8 mouse cellular contexts compared by ENCODE assay signal in genomic region chr5:116485069-116485468, GRCm38 (mm10).
DNase-seq lines count a peak whose midpoint lies in the region; ATAC-seq and TF ChIP-seq lines count a peak whose summit lies in the region.

No protein-coding gene starts in this region.

- ATAC-seq in neural tube, embryonic 11.5 days (ENCODE audit: insufficient read depth, low FRiP score, low TSS enrichment), result no peak

- H3K4me3 ChIP-seq in ES-E14 (ENCODE audit: insufficient read depth in 1 of 2, low read depth in 1 of 2, low read length in 2 of 2, poor library complexity in 1 of 2, severe bottlenecking in 1 of 2), result no peak overlapping the region
- H3K4me3 ChIP-seq in limb, embryonic 10.5 days, result no peak overlapping the region
- no peak overlapping the region for H3K4me3 ChIP-seq in neural tube, embryonic 11.5 days (ENCODE audit: low read depth, low read length)

- no peak overlapping the region for H3K9ac ChIP-seq in ES-E14 (ENCODE audit: insufficient read depth, low read depth, low read length, poor library complexity, severe bottlenecking)
- H3K9ac ChIP-seq in neural tube, embryonic 11.5 days (ENCODE audit: low read length), result no peak overlapping the region

- H3K9me3 ChIP-seq in ES-E14 (ENCODE audit: control insufficient read depth, insufficient read depth, low read depth, low read length), result no peaks in the 10 kb centered on the region
- no peaks in the 10 kb centered on the region for H3K9me3 ChIP-seq in limb, embryonic 10.5 days (replicated peaks)
- H3K9me3 ChIP-seq in neural tube, embryonic 11.5 days (ENCODE audit: control insufficient read depth, low read length), result no peaks in the 10 kb centered on the region

- 28% methylated on average over 5 of the region's 5 CpGs for WGBS in limb, embryonic 10.5 days
- whole genome bisulfite sequencing in neural tube, embryonic 11.5 days, result 44% methylated on average over 5 of the region's 5 CpGs

- H3K27me3 ChIP-seq in limb, embryonic 10.5 days (ENCODE audit: low read depth, poor library complexity, severe bottlenecking), result no peaks in the 10 kb centered on the region
- H3K27me3 ChIP-seq in neural tube, embryonic 11.5 days (ENCODE audit: control insufficient read depth, insufficient read depth, low read length), result no peaks in the 10 kb centered on the region

- in situ Hi-C loops in ES-E14 (cut with MboI; ENCODE audit: low sequenced_read_pairs in 2 of 2, unreplicated experiment in 2 of 2), result no loop called here

- H3K4me2 ChIP-seq in neural tube, embryonic 11.5 days (ENCODE audit: low read depth), result no peak overlapping the region

- H3K4me1 ChIP-seq in ES-E14 (ENCODE audit: control insufficient read depth in 2 of 2, insufficient read depth in 2 of 2, low read length in 2 of 2, poor library complexity in 1 of 2), result peaks cover 3 to 6% of the 10 kb centered on the region in 2 experiments; a peak in 2 of 4 replicates
- peaks cover 12% of the 10 kb centered on the region for H3K4me1 ChIP-seq in limb, embryonic 10.5 days
- no peaks in the 10 kb centered on the region for H3K4me1 ChIP-seq in neural tube, embryonic 11.5 days (ENCODE audit: control insufficient read depth, insufficient read depth, low read length)

- DNase-seq in ES-E14 (ENCODE audit: low read depth, low spot score), result no peak
- DNase-seq in embryo, embryonic 10.5 days (ENCODE audit: low spot score), result peak; percentile 80
- peak; percentile 22 to 46 for DNase-seq in heart, postnatal 14 days
- peak; percentile 70 for DNase-seq in limb, embryonic 10.5 days (ENCODE audit: low spot score)
- DNase-seq in neural tube, embryonic 11.5 days (ENCODE audit: low spot score), result peak; percentile 55
- DNase-seq in gastrocnemius, postnatal 25 days, result no peak
- DNase-seq in natural killer cell, adult 2 months (ENCODE audit: low spot score in 2 of 2), result no peak
- no peak for DNase-seq in layer of hippocampus, adult 8-10 months (ENCODE audit: low spot score in 2 of 2)

- intact Hi-C loops in heart, postnatal 14 days (cut with DNase I), result loop anchor here (10.0 kb wide), 1 partner anchor 460 kb away; the partner anchor contains the start of gene Prkab1

- no peak overlapping the region for H3K27ac ChIP-seq in ES-E14 (ENCODE audit: insufficient read depth, low read depth, low read length, poor library complexity, severe bottlenecking)
- no peak overlapping the region for H3K27ac ChIP-seq in limb, embryonic 10.5 days
- H3K27ac ChIP-seq in neural tube, embryonic 11.5 days (ENCODE audit: low read depth, low read length), result no peak overlapping the region

- no peaks in the 10 kb centered on the region for H3K36me3 ChIP-seq in ES-E14 (ENCODE audit: control insufficient read depth, insufficient read depth, low read length, poor library complexity, severe bottlenecking)
- no peaks in the 10 kb centered on the region for H3K36me3 ChIP-seq in limb, embryonic 10.5 days
- no peaks in the 10 kb centered on the region for H3K36me3 ChIP-seq in neural tube, embryonic 11.5 days (ENCODE audit: control insufficient read depth, insufficient read depth, low read length)

TF ChIP-seq in ES-E14, 5 proteins besides CTCF, POLR2A, EP300 and RAD21:
- TF ChIP-seq ZC3H11A (IDR thresholded peaks at IDR 0.05; ENCODE audit: borderline replicate concordance, low read depth, low read length), result no peak
- no peak for TF ChIP-seq HCFC1 (IDR thresholded peaks at IDR 0.05; ENCODE audit: borderline replicate concordance, insufficient read depth, low read length)
- 0 out of 2 replicates have a peak, but pooled peaks have one; percentile 47 for TF ChIP-seq ZNF384 (IDR thresholded peaks at IDR 0.05; ENCODE audit: low read depth, low read length)

Comparison
In these comparisons a context has a peak if more than half of its experiments do, and no peak if none do; other contexts are left out.
1. DNase-seq: peak in embryo, embryonic 10.5 days (single experiment), heart, postnatal 14 days (2 of 2), limb, embryonic 10.5 days (single experiment) and neural tube, embryonic 11.5 days (single experiment); none in ES-E14 (single experiment), gastrocnemius, postnatal 25 days (single experiment), natural killer cell, adult 2 months (0 of 2) and layer of hippocampus, adult 8-10 months (0 of 2).